Comparison of ENCODE assay signal across 23 mouse cellular contexts in the genomic region with DNA sequence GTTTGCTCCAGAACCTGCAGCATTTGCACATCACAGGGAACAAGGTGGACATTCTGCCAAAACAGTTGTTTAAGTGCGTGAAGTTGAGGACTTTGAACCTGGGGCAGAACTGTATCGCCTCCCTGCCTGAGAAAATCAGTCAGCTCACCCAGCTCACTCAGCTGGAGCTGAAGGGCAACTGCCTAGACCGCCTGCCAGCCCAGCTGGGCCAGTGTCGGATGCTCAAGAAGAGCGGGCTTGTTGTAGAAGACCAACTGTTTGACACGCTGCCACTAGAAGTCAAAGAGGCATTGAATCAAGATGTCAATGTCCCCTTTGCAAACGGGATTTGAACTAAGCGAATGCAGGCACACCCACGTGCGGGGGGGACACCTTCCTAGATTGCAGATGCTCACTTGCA.
DNase-seq lines count a peak whose midpoint lies in the region; ATAC-seq lines count a peak whose summit lies in the region.
"Had no signal": no experiment of that assay in that cellular context is flagged by ENCODE, and none has a peak within 500 bp of the region (broad histone marks: within the 10 kb centered on the region; RNA-seq: fewer than 3 reads in every experiment).

No protein-coding gene starts in this region.

- H3K4me2 ChIP-seq in kidney, embryonic 14.5 days (replicated peaks; ENCODE audit: low read depth, low read length) = no peak overlapping the region
- H3K4me2 ChIP-seq: embryonic facial prominence, embryonic 15.5 days; hindbrain, embryonic 13.5 days; intestine, embryonic 15.5 days; midbrain, embryonic 11.5 days; neural tube, embryonic 13.5 days had no signal

- DNase-seq in kidney, adult 11 months = peak; percentile 79
- peak; percentile 36 to 43 for DNase-seq in left cerebral cortex, adult 9 months (ENCODE audit: low spot score in 2 of 2)
- no peak for DNase-seq in left cerebral cortex, postnatal 36 days (ENCODE audit: low spot score in 2 of 2)
- DNase-seq in brain, adult 2 months (ENCODE audit: low read depth, low spot score) = peak; percentile 93
- peak; percentile 31 to 62 for DNase-seq in layer of hippocampus, adult 18-20 months (ENCODE audit: low spot score in 2 of 2)
- DNase-seq in yolk sac, embryonic 10.5 days (ENCODE audit: low spot score) = no peak
- DNase-seq: adrenal gland, postnatal 14 days; cerebellum, postnatal 14 days; embryo, embryonic 11 days; heart, postnatal 10 days; liver; lung, adult 2 months; thymus, adult 2 months had no signal

- ATAC-seq in kidney, embryonic 14.5 days (ENCODE audit: low FRiP score, low TSS enrichment) = no peak
- ATAC-seq: activated CD4-positive, CD25-positive, alpha-beta regulatory T cell, adult 4 months; intestine, embryonic 15.5 days had no signal

- H3K4me3 ChIP-seq in kidney, embryonic 14.5 days (ENCODE audit: low read length) = no peak overlapping the region
- H3K4me3 ChIP-seq: embryonic facial prominence, embryonic 15.5 days; forebrain, embryonic 10.5 days; heart, embryonic 10.5 days; hindbrain, embryonic 13.5 days; intestine, embryonic 15.5 days; left cerebral cortex, adult 2 months; neural tube, embryonic 13.5 days had no signal

- intact Hi-C loops in left cerebral cortex, postnatal 36 days (cut with DNase I) = no loop called here

- peaks cover 5% of the 10 kb centered on the region; the same call in 1 of the 2 replicates for H3K4me1 ChIP-seq in kidney, embryonic 14.5 days (ENCODE audit: control insufficient read depth, insufficient read depth, low read length)
- H3K4me1 ChIP-seq: embryonic facial prominence, embryonic 15.5 days; intestine, embryonic 15.5 days had no signal

- 83% methylated on average over 10 of the region's 10 CpGs for WGBS in kidney, embryonic 14.5 days

- H3K9ac ChIP-seq in kidney, embryonic 14.5 days (ENCODE audit: low read depth, low read length) = no peak overlapping the region
- H3K9ac ChIP-seq: embryonic facial prominence, embryonic 15.5 days; hindbrain, embryonic 13.5 days; intestine, embryonic 15.5 days; neural tube, embryonic 13.5 days had no signal

- H3K36me3 ChIP-seq in kidney, embryonic 14.5 days (ENCODE audit: control insufficient read depth, insufficient read depth, low read length) = peaks cover 26% of the 10 kb centered on the region

- no peaks in the 10 kb centered on the region for H3K27me3 ChIP-seq in kidney, embryonic 14.5 days (ENCODE audit: control insufficient read depth, insufficient read depth, low read length)
- H3K27me3 ChIP-seq: embryonic facial prominence, embryonic 15.5 days; hindbrain, embryonic 13.5 days; intestine, embryonic 15.5 days; neural tube, embryonic 13.5 days had no signal

- H3K27ac ChIP-seq in kidney, embryonic 14.5 days (ENCODE audit: low read depth, low read length) = no peak overlapping the region
- H3K27ac ChIP-seq: embryonic facial prominence, embryonic 15.5 days; forebrain, embryonic 10.5 days; heart, embryonic 10.5 days; hindbrain, embryonic 13.5 days; intestine, embryonic 15.5 days; left cerebral cortex, adult 2 months; neural tube, embryonic 13.5 days had no signal

- peaks cover 18% of the 10 kb centered on the region; the same call in 1 of the 2 replicates for H3K9me3 ChIP-seq in kidney, embryonic 14.5 days (ENCODE audit: control insufficient read depth, low read length)
- H3K9me3 ChIP-seq: embryonic facial prominence, embryonic 15.5 days; heart, embryonic 10.5 days; intestine, embryonic 15.5 days had no signal

Comparison
In these comparisons a context has a peak if more than half of its experiments do, and no peak if none do; other contexts are left out.
1. DNase-seq: peak in kidney, adult 11 months (single experiment), left cerebral cortex, adult 9 months (2 of 2), brain, adult 2 months (single experiment) and layer of hippocampus, adult 18-20 months (2 of 2); none in left cerebral cortex, postnatal 36 days (0 of 2) and yolk sac, embryonic 10.5 days (single experiment).